Mouse (Mus musculus) heart, embryonic 14.5 days (tissue): ENCODE measurements around the gene Scarf1. TPM values are rescaled to one million over a fixed set of nuclear protein-coding genes. Genes with fewer than 3 reads are reported as not detected.

Experiments used
- ATAC-seq: fragments of 200-750 bp; cut with Nextera tagmentation; 2 replicates; pipeline ENCODE4 v1.8.0; 2017; ENCODE audit warnings: low read depth, moderate TSS enrichment; ENCODE audit not compliant: insufficient number of reproducible peaks, insufficient read depth, low FRiP score
- H3K27ac ChIP-seq, 2 experiments: fragments of 200-500 bp in 1 of 2; fragments of 300-500 bp in 1 of 2; sonication (generic) in 1 of 2; replicated peaks in 1 of 2; 2 replicates each; pipeline ENCODE4 v1.5.1; 2012 to 2014; ENCODE audit warnings: low read depth in 2 of 2, low read length in 2 of 2, control low read depth in 1 of 2, mild to moderate bottlenecking in 1 of 2, mixed read lengths in 1 of 2; ENCODE audit not compliant: control insufficient read depth in 1 of 2, insufficient read depth in 1 of 2
- H3K27me3 ChIP-seq: fragments of 300-500 bp; sonication (generic); 2 replicates; pipeline ENCODE4 v1.6.1; 2014; ENCODE audit warnings: mild to moderate bottlenecking, low read length, control low read depth; ENCODE audit not compliant: control insufficient read depth, insufficient read depth
- H3K36me3 ChIP-seq: fragments of 300-500 bp; sonication (generic); 2 replicates; pipeline ENCODE4 v1.6.1; 2014; ENCODE audit warnings: mild to moderate bottlenecking, control low read depth, low read length, mixed read lengths; ENCODE audit not compliant: control insufficient read depth, insufficient read depth
- H3K4me1 ChIP-seq, 2 experiments: fragments of 200-500 bp in 1 of 2; fragments of 300-500 bp in 1 of 2; sonication (generic) in 1 of 2; 2 replicates each; pipeline ENCODE4 v1.6.1; 2012 to 2014; ENCODE audit warnings: low read length in 2 of 2, control low read depth in 1 of 2, mixed read lengths in 1 of 2; ENCODE audit not compliant: control insufficient read depth in 2 of 2, insufficient read depth in 2 of 2
- H3K4me2 ChIP-seq: fragments of 300-500 bp; sonication (generic); 2 replicates; pipeline ENCODE4 v1.6.1; 2014; ENCODE audit warnings: mild to moderate bottlenecking, low read length
- H3K4me3 ChIP-seq, 2 experiments: fragments of 200-500 bp in 1 of 2; fragments of 300-500 bp in 1 of 2; sonication (generic) in 1 of 2; 2 replicates each; pipeline ENCODE4 v1.5.1; 2012 to 2014; ENCODE audit warnings: low read length in 2 of 2, mild to moderate bottlenecking in 2 of 2, control low read depth in 1 of 2, low read depth in 1 of 2, moderate library complexity in 1 of 2; ENCODE audit not compliant: control insufficient read depth in 1 of 2, insufficient read depth in 1 of 2
- H3K9ac ChIP-seq: fragments of 300-500 bp; sonication (generic); 2 replicates; pipeline ENCODE4 v1.6.1; 2014; ENCODE audit warnings: mild to moderate bottlenecking, low read length
- H3K9me3 ChIP-seq: fragments of 300-500 bp; sonication (generic); 2 replicates; pipeline ENCODE4 v1.6.1; 2016; ENCODE audit warnings: low read length, control low read depth; ENCODE audit not compliant: control insufficient read depth
- WGBS: fragments of 180-500 bp; shearing (Covaris S2); extraction: QIAGEN DNeasy Blood & Tissue Kit; methylation state at CpG from one replicate; pipeline ENCODE4 v1.1.7; 2014; 5-methylcytosine and 5-hydroxymethylcytosine counted together
- polyA plus RNA-seq: library from polyadenylated mRNA; unstranded; fragments of >200 nt; fragmentation: Nextera tagmentation; extraction: Ambion mirVana; gene quantifications from 2 replicates; pipeline ENCODE4 v1.2.1, GENCODE M21; 2014

The Scarf1 gene
- polyA plus RNA-seq, 1 experiment from 2014 or later, result 11.3 TPM

DNA sequence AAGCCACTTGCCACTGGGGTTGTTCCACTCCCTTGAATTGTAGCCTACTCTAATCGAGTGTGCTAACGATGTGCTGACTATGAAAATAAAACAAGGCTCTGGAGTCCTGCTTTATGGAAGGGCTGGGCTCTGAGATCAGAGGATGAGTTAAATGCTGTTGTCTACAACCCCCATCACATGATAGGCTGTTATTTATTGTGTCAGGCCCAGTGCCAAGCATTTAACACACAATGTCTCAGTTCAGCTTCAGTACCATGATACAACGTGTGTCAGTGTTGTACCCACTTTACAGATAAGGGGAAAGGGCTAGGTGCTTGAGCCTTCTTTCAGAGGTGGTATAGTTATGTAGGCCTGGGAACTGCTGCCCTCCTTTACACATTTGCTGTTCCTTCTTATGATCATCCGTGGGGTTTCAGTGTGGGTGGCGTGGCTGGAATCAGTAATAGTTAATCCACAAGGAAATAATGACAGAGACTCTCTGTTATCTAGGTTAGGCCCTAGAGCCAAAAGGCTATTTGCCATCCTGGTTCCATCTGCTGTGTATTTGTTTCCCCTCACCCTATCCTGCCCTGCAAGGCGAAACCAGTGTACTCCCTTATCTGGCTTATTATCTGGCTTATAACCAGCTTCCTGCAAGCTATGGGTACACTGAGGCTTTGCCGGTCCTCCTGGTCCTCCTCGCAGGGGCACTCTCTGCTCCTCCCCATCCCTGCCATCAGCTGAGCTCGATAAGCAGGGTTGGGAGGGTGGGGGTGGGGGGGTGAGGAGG, 54.2 kb downstream of the Scarf1 start:
- peaks cover 23% of the 10 kb centered on the region for H3K27me3 ChIP-seq
- 0 out of 4 replicates have a peak overlapping the region, but pooled peaks of 1 of the 2 experiments have one; percentile 31 for H3K27ac ChIP-seq
- peaks cover 9% of the 10 kb centered on the region; the same call in 1 of the 2 replicates for H3K36me3 ChIP-seq
- H3K4me2 ChIP-seq, result 0 out of 2 replicates have a peak overlapping the region, but pooled peaks have one; percentile 11
- WGBS, result 32% methylated on average over 9 of the region's 9 CpGs
- H3K4me3 ChIP-seq, result no peak overlapping the region
- H3K9ac ChIP-seq, result no peak overlapping the region
- no peaks in the 10 kb centered on the region for H3K9me3 ChIP-seq
- H3K4me1 ChIP-seq, result peaks cover 34 to 48% of the 10 kb centered on the region in 2 experiments
- no peak for ATAC-seq

- ATAC-seq, result no peak
- Histone ChIP-seq H3K4me3 (no peak overlapping the region), H3K9ac (no peak overlapping the region), H3K27me3 (peaks cover 23% of the 10 kb centered on the region), H3K9me3 (no peaks in the 10 kb centered on the region), H3K4me2 (no peak overlapping the region), H3K4me1 (peaks cover 35 to 49% of the 10 kb centered on the region in 2 experiments), H3K27ac (no peak overlapping the region), H3K36me3 (peaks cover 7% of the 10 kb centered on the region; the same call in 1 of the 2 replicates)
- 77% methylated on average over 6 of the region's 6 CpGs for WGBS
Observed at GRCm38 (mm10) chr11:75568115-75568511, 54.8 kb downstream of the Scarf1 start.

DNA sequence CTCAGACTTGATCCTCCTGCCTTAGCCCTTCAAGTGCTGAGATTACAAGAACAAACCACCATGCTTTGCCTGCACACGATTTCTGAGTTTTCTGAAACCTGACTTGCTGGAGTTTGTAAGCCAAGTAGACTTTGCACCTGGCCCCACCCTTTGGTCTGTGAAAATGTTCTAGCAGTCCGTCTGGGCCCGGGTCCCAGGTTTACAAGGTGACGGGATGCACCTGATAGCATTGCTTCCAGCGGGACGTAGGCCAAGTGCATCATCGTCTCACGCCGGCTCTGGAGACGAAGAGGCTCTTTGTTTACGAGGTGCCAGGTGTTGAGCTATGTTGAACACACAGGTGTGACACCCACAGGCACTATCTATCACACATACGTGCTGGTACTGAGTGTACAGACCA, 55.6 kb downstream of the Scarf1 start:
- no peak for ATAC-seq
- no peak overlapping the region for H3K4me3 ChIP-seq
- peaks cover 28 to 42% of the 10 kb centered on the region in 2 experiments for H3K4me1 ChIP-seq
- no peak overlapping the region for H3K9ac ChIP-seq
- H3K36me3 ChIP-seq, result peaks cover 5% of the 10 kb centered on the region; the same call in 1 of the 2 replicates
- H3K27me3 ChIP-seq, result peaks cover 23% of the 10 kb centered on the region
- no peaks in the 10 kb centered on the region for H3K9me3 ChIP-seq
- H3K27ac ChIP-seq, result no peak overlapping the region
- WGBS, result 89% methylated on average over 12 of the region's 12 CpGs
- H3K4me2 ChIP-seq, result no peak overlapping the region

- Histone ChIP-seq H3K27me3 (peaks cover 23% of the 10 kb centered on the region), H3K36me3 (peaks cover 5% of the 10 kb centered on the region; the same call in 1 of the 2 replicates), H3K9ac (no peak overlapping the region), H3K4me2 (no peak overlapping the region), H3K27ac (no peak overlapping the region), H3K4me1 (peaks cover 24 to 33% of the 10 kb centered on the region in 2 experiments), H3K9me3 (no peaks in the 10 kb centered on the region), H3K4me3 (no peak overlapping the region)
- 85% methylated on average over 17 of the region's 17 CpGs for WGBS
- ATAC-seq, result no peak
Observed at GRCm38 (mm10) chr11:75570375-75571125, 57.2 kb downstream of the Scarf1 start.

DNA sequence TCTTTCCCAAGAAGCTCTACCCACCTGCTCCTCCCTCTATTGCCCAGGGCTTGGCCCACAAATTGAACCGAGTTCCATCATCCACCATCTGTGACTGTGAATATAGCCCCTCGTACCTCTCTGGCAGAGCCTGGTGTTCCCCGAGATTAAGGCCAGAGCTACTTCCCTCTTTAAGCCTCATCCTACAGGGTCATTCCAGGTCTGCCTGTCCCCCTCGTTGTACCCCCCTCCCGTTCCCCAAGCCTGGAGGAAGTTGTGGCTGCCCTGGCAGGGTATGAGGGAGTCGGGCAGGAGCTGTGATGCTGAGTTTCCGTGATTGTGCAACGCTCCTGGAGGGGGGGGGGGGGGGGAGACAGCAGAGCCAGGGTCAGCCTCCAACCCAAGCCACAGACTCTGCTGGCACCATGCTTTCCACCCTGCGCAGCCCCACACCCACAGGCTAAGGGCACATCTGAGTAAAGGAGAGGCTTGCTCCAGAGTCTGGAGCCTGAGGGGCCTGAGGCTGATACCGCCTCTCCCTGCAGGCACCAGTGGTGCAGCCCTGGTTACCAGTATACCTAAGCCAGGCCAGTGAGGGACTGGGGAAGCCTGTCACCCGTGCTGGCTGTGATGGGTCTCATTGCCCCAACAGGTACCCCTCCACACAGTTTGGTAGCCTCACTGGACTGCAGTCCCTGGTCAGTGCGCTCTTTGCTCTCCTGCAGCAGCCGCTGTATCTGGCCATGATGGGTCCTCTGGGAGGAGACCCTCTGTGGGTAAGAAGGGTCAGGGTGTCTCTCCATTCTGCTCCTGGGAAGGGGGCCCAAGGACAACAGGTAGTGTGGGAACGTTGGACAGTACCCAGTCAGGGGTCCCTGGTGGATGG, 58.0 kb downstream of the Scarf1 start:
- ATAC-seq, result no peak

GRCm38 (mm10) chr11:75572301-75572791, 59.0 kb downstream of the Scarf1 start:
- H3K36me3 ChIP-seq, result peaks cover 5% of the 10 kb centered on the region; the same call in 1 of the 2 replicates
- H3K27me3 ChIP-seq, result peaks cover 23% of the 10 kb centered on the region
- H3K27ac ChIP-seq, result no peak overlapping the region
- no peak overlapping the region for H3K4me2 ChIP-seq
- H3K9me3 ChIP-seq, result no peaks in the 10 kb centered on the region
- peaks cover 13 to 15% of the 10 kb centered on the region in 2 experiments for H3K4me1 ChIP-seq
- WGBS, result 33% methylated on average over 10 of the region's 10 CpGs
- no peak for ATAC-seq
- H3K4me3 ChIP-seq, result no peak overlapping the region
- H3K9ac ChIP-seq, result 0 out of 2 replicates have a peak overlapping the region, but pooled peaks have one; percentile 31

More for the DNA sequence above, 58.0 kb downstream of the Scarf1 start:
- peaks cover 23% of the 10 kb centered on the region for H3K27me3 ChIP-seq
- H3K4me1 ChIP-seq, result peaks cover 18 to 25% of the 10 kb centered on the region in 2 experiments
- no peaks in the 10 kb centered on the region for H3K9me3 ChIP-seq
- no peak overlapping the region for H3K27ac ChIP-seq
- H3K36me3 ChIP-seq, result peaks cover 5% of the 10 kb centered on the region; the same call in 1 of the 2 replicates
- no peak overlapping the region for H3K4me2 ChIP-seq
- H3K9ac ChIP-seq, result no peak overlapping the region
- no peak overlapping the region for H3K4me3 ChIP-seq
- 70% methylated on average over 13 of the region's 14 CpGs for WGBS
